Mouse (Mus musculus) heart, postnatal 14 days (tissue): ENCODE measurements at regions not wholly inside any gene's neighbourhood (a gene's known extent, or its start where the extent isn't known, plus 50 kb on each side); places are given as distances from the start of the nearest gene placed in this dataset.
"Not testable (repeated sequence)": the region's sequence is repeated elsewhere in the genome, so short reads cannot be mapped to it uniquely, and the experiment has no call there.

ENCODE experiments used
- DNase-seq, 2 experiments: peaks; one replicate each; pipeline ENCODE4 v3.0.0; 2021 to 2022
- intact Hi-C: fragments of 180-260 bp; cut with DNase I; formaldehyde crosslinking; loops from one replicate; pipeline ENCODE4 v1.15.1; 2025

DNA sequence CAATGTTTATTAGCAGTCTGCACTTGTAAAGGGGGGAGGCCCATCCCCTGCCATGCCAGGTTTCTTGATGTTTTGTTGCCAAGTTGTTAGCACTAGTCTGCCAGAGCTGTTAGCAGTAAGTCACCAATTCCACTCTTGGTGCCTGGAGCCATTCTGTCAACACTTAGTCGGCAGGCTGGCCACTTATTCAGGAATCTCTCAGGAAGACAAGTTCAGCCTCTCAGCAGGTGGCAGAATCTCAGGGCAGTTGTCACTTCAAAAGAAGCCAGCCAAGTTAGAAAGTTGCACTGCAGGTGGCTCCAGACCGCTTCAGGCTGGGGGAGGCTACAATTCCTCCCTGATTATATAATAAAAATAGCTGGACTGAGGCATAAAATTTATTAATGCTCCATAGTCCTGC lies 424.2 kb downstream of the Cdh10 start:
- intact Hi-C loops = not testable (repeated sequence)

DNA sequence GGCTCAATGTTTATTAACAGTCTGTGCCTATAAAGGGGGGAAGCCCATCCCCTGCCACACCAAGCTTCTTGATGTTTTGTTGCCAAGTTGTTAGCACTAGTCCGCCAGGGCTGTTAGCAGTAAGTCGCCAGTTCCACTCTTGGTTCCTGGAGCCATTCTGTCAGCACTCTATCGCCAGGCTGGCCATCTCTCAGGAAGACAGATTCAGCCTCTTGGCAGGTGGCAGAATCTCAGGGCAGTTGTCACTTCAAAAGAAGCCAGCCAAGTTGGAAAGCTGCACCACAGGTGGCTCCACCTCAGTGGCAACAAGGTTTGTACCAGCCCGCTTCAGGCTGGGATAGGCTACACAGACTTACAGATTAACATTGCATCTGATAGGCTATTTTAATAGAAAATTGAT lies 428.7 kb downstream of the Cdh10 start:
- intact Hi-C loops = no loop called here
- peak in 1 of 2 experiments; percentile 2 for DNase-seq

More for the DNA sequence above, 424.2 kb downstream of the Cdh10 start:
- peak in 1 of 2 experiments; percentile 10 for DNase-seq

DNA sequence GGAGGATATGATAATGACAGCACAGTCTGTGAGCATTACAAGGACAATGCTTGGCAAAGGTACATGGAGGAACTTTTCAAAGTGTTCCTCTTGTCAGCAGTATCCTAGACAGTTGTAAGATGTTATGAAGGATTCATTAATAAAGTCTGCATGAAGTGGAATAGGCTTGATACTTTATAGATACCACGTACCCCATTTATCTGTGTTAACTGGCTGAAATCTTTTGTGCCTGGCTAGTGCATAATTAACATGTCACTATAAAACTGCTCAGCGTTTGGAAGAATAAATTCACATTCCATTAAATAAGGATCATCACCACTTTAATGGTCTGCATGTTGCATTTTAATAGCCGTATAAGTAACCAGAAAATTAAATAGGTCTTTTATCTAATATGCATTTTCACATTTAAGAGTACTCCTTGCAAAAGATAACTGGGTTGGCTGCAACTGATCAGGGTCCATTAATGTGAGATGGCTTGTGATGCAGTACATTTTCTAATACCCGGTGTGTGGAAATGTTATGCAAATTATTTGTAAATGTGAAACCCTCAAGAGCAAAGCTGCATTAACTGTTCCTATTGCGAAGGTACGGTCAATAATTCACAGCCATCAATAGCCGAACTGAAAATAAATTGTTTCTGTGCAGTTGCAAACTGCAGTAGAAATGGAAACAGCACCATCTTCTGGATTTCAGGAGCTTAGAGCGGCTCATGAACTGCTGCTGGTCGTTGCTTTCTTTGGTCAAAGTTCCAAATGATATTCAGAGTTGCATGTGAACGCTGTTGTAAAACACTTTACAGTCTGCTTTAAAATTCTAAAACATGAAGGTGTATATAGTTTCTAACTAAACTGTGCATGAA lies 457.4 kb downstream of the Cdh10 start:
- peak in 1 of 2 experiments; percentile 2 for DNase-seq
- intact Hi-C loops = loop anchor here (2.0 kb wide), 1 partner anchor 453 kb away; no protein-coding TSS in a partner anchor

DNA sequence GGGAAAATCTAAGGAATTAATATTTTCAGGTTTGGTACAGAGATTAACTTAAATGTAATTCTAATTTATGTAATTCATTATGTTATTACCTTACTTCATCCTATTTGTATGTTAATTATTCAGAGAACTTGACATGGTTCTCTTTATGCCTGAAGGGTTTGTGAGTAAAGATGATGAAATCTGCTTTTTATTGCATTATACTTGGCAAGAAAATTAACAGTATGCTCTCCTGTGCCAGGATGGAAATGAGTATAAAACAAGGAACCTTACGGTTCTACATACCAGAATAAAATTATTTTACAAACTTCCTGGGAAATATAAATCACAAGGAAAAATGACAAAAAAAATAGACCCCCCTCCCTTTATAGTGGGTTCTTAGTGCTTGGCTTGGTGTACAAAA lies 497.6 kb downstream of the Cdh10 start:
- no peak for DNase-seq
- intact Hi-C loops = no loop called here

DNA sequence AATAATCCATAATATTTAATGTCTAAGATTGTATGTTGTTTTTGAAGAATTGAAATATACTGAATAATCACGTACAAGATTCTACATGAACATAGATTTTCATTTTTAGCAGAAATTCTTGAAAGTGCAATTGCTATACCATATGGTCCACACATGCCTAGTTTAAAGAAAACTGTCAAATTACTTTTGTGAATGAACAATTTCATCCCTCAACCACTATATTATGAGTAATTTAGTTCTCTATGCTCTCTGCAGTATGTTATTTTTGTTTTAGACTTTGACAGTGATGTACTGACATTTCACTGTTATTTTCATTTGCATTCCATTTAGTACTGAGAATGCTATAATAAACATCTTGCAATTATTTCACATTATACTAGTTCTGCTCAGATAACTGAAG lies 537.6 kb downstream of the Cdh10 start:
- intact Hi-C loops = no loop called here
- DNase-seq = no peak

DNA sequence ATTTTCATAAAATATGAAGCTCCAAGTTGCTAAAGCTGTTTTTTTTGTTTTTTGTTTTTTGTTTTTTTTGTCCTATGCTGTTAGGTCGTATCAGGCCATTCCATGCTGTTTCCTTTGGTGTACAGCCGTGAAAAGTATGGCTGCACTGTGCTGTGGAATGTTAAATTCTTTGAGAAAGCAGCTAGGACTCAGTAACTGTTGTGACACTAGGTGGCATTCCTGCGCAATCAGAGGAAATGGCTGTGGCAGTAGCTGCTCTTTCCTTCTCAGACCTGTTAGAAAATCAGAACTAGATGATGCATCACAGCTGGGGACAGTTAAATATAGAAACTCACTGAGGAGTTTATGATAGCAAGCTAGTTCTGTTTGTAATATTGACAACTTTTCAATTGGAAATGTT lies 541.9 kb downstream of the Cdh10 start:
- intact Hi-C loops = no loop called here
- DNase-seq = no peak

DNA sequence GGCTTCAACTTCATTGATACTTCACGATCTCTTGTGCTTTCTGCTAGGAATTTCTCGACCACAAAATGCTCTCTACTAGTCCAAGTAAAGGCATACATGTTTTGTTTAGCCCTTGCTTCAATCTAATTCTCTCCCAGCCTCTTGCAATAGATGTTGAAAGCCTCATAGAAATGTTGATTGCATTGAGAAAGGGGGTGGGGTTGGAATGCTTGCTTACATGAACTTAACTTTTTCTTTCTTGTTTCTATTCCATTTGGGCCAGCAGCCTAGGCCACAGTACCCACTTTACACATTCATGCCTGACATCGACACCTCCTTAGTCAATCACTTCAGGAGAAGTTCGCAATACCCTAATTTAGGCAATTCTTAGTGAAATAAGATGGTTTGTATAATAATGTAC lies 571.2 kb downstream of the Cdh10 start:
- intact Hi-C loops = no loop called here
- no peak for DNase-seq

DNA sequence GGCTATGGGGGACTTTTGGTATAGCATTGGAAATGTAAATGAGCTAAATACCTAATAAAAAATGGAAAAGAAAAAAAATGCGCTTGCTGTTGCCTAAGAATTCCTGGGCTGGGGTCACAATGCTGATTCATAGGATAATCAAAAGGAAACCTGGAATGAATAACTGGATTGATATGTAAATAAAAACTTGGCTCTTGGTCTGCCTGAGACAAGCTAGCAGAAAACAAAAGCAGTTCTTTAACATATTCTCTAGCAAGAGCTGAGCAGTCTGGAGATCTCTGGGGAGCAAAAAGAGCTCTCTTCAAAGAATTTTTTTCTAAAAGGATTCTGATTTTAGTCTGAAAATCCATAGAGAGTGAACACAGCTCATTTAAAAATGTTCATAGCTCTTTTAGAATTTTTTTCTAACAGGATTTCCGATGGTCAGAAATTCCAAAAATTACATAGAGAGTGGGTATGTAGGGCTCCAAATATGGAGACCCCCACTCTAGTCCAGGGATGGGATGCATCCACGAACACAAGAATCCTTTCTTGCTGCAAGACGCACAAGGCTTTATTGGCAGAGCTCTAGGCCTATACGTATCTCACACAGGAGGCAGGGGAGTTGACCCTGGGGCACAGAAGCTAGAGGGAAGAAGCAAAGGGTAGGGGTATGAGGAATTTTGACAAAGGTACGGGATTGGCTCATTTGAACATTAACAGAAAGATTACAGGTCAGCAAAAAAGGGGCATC lies 572.7 kb downstream of the Cdh10 start:
- DNase-seq = no peak
- intact Hi-C loops = no loop called here

DNA sequence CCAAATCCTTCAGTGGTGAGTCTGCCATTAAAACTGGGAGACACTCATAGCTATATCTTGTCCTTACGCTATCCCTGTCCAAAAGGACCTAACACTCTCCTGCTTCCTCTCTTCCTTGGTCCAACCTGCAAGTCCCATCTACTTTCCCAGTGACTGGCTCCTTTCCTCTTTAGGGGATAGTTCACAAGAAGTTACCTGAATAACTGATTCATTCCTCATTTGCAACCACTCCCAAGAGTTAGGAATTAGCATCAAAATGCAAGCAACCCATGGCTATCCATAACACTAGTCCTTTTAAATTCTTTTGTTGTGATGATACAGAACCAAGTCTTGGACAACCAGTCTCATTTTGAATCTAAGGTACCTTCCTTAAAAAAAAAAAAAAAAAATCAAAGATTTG lies 576.9 kb downstream of the Cdh10 start:
- intact Hi-C loops = no loop called here
- no peak for DNase-seq
